Mouse (Mus musculus) megakaryocyte, embryonic 14.5 days (primary cell): Measurements from ENCODE around the gene Timm13.

Experiments
- FLI1 ChIP-seq: IDR thresholded peaks from 2 replicates; pipeline ENCODE4 v1.6.1; 2012; ENCODE audit warnings: low read length, inconsistent platforms, mixed read lengths
- GATA1 ChIP-seq: IDR thresholded peaks from 3 replicates; pipeline ENCODE4 v1.6.1; 2012; ENCODE audit warnings: mixed read lengths, low read length, inconsistent platforms, borderline replicate concordance

DNA sequence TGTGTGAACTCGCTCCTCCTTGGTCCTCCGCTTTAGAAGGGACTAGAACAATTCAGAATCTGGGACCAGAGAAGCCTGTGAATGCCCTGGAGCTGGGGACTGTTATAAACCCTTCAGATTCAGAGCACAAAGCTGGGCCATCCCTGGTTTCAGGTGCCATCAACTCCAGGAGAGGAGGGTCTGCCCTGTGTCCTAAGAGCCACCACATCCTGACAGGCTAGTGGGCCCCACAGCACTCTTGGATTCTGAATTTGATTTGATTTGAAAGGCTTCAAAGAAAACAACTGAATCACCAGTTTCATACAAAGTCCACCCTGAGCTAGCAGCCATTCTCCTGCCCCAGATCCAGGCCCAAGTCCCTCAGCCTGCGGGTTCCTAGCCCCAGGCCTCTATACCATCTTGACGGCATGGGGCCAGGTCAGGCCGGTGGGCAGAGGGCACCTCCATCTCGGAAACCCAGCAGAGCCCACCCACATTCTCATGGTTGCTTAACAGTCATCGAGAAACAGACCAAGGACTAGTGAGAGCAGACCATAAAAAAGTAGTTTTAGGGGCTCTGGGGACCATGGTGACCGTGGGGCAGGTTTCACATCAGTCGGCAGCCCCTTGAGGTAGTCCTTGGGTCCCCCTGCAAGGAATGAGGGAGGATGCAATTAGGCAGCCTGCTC lies 1.6 kb upstream of the Timm13 start:
- no peak for TF ChIP-seq GATA1
- TF ChIP-seq FLI1 = no peak
